Mouse (Mus musculus) olfactory bulb, adult 2 months (tissue): ENCODE measurements around the gene Jdp2.

Experiments
- CTCF ChIP-seq: fragments of 200-500 bp; IDR thresholded peaks from 2 replicates; pipeline ENCODE4 v1.5.1; 2012; ENCODE audit warnings: low read depth, mild to moderate bottlenecking, low read length, moderate library complexity; ENCODE audit not compliant: insufficient read depth
- POLR2A ChIP-seq: fragments of 200-500 bp; IDR thresholded peaks from 2 replicates; pipeline ENCODE4 v1.6.1; 2012; ENCODE audit warnings: mild to moderate bottlenecking, low read depth, low read length, moderate library complexity; ENCODE audit not compliant: insufficient read depth

GRCm38 (mm10) chr12:85581261-85582066, 17.4 kb upstream of the Jdp2 start:
- TF ChIP-seq POLR2A = no peak
- no peak for TF ChIP-seq CTCF
